Mouse (Mus musculus): Measurements from ENCODE around the gene Ctsc. TPM values are rescaled to one million over a fixed set of nuclear protein-coding genes. Genes with fewer than 3 reads are reported as not detected.

Ctsc gene
- polyA plus RNA-seq, 1 experiment: 3.9 TPM

DNA sequence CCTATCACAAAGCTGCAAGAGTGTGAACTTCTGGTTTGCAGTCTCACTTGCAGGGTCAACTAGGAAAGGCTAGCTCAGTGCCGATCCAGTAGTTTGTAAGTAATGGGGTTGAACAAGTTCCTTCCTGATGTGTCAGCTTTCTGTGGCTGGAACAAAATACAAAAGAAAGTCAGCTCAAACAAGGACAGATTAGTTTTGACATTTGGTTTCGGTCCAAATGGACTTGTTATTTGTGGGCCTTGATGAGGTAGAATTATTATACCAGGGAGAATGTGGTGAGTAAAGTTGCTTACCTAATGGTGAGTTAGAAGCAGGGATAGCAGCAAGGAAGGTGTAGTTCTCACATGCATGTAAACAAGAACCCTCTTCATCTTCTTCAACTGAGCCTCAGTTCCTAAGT is 44.5 kb downstream of the Ctsc start:
- no peak overlapping the region for H3K27ac ChIP-seq (ENCODE audit: insufficient read depth, low read length)
- no peak for DNase-seq
- no peaks in the 10 kb centered on the region for H3K4me1 ChIP-seq (ENCODE audit: control insufficient read depth, insufficient read depth, low read length)
- no peak for TF ChIP-seq POLR2A (IDR thresholded peaks at IDR 0.05; ENCODE audit: borderline replicate concordance, insufficient read depth, low read length)
- TF ChIP-seq CTCF (IDR thresholded peaks at IDR 0.05; ENCODE audit: borderline replicate concordance, insufficient read depth, low read depth, low read length): no peak
- 78% methylated on average over 2 of the region's 2 CpGs for WGBS
- H3K4me3 ChIP-seq (replicated peaks; ENCODE audit: insufficient read depth, low read depth, low read length): no peak overlapping the region
- no peaks in the 10 kb centered on the region for H3K27me3 ChIP-seq (ENCODE audit: control insufficient read depth, insufficient read depth, low read length)

DNA sequence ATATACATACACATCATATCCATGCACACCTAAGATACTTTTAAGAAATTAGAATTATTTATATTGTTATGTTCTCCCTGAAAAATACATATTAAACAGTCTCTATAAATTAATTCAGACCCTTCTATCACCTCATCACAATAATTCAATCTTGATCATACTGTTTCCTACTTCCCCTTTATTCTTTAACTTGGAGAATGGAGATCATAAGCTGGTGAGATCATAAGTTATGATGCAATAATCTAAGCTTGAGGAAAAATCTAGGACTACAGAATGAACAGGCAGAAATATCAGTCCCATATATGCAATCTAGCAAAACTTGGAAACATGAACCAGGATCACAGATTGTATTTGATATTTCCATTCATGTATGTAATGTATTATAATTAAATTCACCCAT is 49.6 kb downstream of the Ctsc start:
- Histone ChIP-seq H3K4me3 (replicated peaks; ENCODE audit: insufficient read depth, low read depth, low read length) (no peak overlapping the region), H3K4me1 (ENCODE audit: control insufficient read depth, insufficient read depth, low read length) (no peaks in the 10 kb centered on the region), H3K27ac (ENCODE audit: insufficient read depth, low read length) (no peak overlapping the region), H3K27me3 (ENCODE audit: control insufficient read depth, insufficient read depth, low read length) (no peaks in the 10 kb centered on the region)
- no peak for DNase-seq
- no peak for TF ChIP-seq POLR2A (IDR thresholded peaks at IDR 0.05; ENCODE audit: borderline replicate concordance, insufficient read depth, low read length)
- no peak for TF ChIP-seq CTCF (IDR thresholded peaks at IDR 0.05; ENCODE audit: borderline replicate concordance, insufficient read depth, low read depth, low read length)

DNA sequence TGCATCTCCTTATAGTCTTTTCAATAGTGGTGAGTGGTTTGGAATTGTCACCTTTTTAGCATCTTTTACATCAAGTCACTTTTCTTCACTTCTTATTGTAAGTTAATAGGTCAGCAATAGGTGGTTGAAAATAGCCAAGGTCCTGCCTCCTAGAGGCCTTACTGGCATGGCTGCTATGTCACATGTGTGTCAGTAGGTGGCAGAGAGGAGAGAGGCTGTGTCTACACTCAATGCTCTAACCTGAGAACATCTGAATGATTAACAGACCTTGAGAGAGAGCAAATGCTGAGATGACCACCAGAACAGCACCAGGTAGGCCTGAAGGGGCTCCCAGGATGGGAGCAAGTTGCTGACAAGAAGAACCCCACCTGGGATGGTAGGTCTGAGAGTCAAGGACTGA is 65.9 kb downstream of the Ctsc start:
- DNase-seq: no peak
- Histone ChIP-seq H3K27ac (ENCODE audit: insufficient read depth, low read length) (no peak overlapping the region), H3K4me3 (replicated peaks; ENCODE audit: insufficient read depth, low read depth, low read length) (no peak overlapping the region), H3K4me1 (ENCODE audit: control insufficient read depth, insufficient read depth, low read length) (no peaks in the 10 kb centered on the region), H3K27me3 (ENCODE audit: control insufficient read depth, insufficient read depth, low read length) (no peaks in the 10 kb centered on the region)
- TF ChIP-seq POLR2A (IDR thresholded peaks at IDR 0.05; ENCODE audit: borderline replicate concordance, insufficient read depth, low read length) (no peak), CTCF (IDR thresholded peaks at IDR 0.05; ENCODE audit: borderline replicate concordance, insufficient read depth, low read depth, low read length) (no peak)

DNA sequence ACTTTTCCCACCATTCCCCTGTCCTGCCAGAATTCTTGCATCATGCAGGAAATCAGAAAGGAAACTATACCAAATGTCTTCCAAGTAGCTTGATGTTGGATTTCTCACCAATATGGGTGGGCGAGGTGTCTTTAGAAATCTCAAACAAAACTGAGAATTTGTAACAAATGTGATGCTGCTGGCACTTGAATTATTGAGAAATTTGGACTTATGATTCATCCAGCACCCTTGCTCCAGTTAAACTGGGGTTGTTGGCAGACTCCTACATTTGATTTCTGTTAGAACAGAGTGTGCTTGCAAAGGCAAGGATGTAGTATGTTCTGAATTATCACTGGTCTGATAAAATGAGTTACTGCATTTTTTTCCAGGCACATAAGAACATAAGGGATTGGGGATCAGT is 68.2 kb downstream of the Ctsc start:
- 87% methylated on average over 1 of the region's 1 CpGs for WGBS
- no peak for DNase-seq
- Histone ChIP-seq H3K27ac (ENCODE audit: insufficient read depth, low read length) (no peak overlapping the region), H3K27me3 (ENCODE audit: control insufficient read depth, insufficient read depth, low read length) (no peaks in the 10 kb centered on the region), H3K4me1 (ENCODE audit: control insufficient read depth, insufficient read depth, low read length) (no peaks in the 10 kb centered on the region), H3K4me3 (replicated peaks; ENCODE audit: insufficient read depth, low read depth, low read length) (no peak overlapping the region)
- TF ChIP-seq CTCF (IDR thresholded peaks at IDR 0.05; ENCODE audit: borderline replicate concordance, insufficient read depth, low read depth, low read length): no peak
- TF ChIP-seq POLR2A (IDR thresholded peaks at IDR 0.05; ENCODE audit: borderline replicate concordance, insufficient read depth, low read length): no peak

DNA sequence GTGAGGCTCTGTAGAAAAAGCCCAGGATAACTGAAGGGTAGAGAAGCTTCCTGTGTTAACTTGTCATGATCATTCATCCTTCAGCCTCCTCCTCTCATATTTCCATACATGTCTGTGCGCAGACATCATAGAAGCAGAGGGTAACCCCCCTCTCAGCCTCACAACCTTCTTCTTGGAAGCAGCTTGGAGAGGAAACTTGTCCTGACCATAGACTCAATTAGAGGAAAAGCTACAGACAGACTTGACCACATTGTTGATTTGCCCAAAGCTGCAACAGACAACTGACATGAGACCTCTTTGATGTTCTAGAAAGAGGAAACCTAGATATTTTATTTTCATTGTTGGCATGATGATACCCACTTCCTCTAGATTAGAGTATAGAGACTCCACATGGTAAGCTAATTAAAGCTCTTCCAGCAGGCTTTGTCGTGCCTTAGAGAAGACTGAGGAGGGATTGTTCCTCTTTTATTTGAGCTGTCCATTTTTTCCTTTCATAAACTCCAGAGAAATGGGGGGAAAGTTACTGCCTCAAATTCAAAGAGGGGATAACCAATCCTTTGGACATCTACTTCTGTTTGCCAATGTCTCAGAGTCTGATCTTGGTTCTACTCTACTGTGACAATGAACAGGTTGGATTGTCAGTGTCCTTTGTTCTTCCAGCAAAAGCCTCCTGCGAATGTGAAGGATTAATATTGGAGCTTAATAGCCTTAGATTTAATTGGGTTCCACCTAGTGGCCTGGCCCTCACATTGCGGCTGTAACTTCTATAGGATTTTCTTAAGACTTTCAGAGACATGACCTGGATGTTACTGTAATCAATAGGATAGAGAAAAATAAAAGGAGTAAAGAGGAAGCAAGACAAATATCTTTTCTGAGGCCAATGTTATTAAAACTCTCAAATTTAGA is 79.2 kb downstream of the Ctsc start:
- WGBS: 42% methylated on average over 4 of the region's 4 CpGs
- Histone ChIP-seq H3K4me1 (ENCODE audit: control insufficient read depth, insufficient read depth, low read length) (no peaks in the 10 kb centered on the region), H3K27ac (ENCODE audit: insufficient read depth, low read length) (no peak overlapping the region), H3K4me3 (replicated peaks; ENCODE audit: insufficient read depth, low read depth, low read length) (no peak overlapping the region), H3K27me3 (ENCODE audit: control insufficient read depth, insufficient read depth, low read length) (no peaks in the 10 kb centered on the region)
- no peak for DNase-seq
- TF ChIP-seq POLR2A (IDR thresholded peaks at IDR 0.05; ENCODE audit: borderline replicate concordance, insufficient read depth, low read length) (no peak), CTCF (IDR thresholded peaks at IDR 0.05; ENCODE audit: borderline replicate concordance, insufficient read depth, low read depth, low read length) (peak; percentile 2; the same call in 1 of the 2 replicates)

DNA sequence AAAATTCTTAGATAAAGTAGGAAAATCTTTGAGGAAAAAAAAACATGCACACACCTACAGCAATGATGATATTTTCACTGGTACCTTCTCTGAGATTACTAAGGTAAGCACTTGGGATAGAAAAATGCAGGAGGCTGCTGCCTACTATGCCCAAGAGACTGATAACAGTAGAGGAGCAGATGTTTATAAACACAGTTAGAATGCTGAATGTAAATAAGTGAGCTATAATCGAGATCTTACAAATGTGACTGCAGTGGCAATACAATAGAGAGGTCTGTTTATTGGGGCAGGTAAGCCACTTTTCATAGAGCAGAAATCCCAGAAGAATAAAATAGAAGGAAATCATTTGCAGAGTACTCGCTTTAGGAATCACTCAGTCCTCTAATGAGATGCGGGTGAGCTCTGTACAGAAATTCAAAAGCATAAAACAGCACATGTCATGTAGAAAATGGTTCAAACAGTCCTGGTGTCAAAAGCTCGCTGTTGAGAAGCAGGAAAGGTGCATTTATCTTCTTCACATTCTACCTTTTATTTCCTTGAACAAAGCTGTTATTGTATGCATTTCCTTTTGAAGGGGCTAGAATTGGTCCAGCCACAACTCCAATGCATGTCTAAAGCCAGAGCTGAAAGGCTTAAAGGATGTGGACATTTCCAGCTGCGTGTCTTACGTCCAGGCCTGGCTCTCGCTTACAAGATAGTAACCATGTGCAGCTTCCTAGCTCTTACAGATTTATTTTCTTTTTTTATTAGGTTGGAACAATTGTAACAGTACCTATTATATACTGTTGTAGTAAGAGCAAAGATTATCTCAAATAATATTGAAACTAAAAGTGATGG is 80.4 kb downstream of the Ctsc start:
- TF ChIP-seq POLR2A (IDR thresholded peaks at IDR 0.05; ENCODE audit: borderline replicate concordance, insufficient read depth, low read length) (no peak), CTCF (IDR thresholded peaks at IDR 0.05; ENCODE audit: borderline replicate concordance, insufficient read depth, low read depth, low read length) (no peak)
- Histone ChIP-seq H3K27ac (ENCODE audit: insufficient read depth, low read length) (no peak overlapping the region), H3K4me3 (replicated peaks; ENCODE audit: insufficient read depth, low read depth, low read length) (no peak overlapping the region), H3K4me1 (ENCODE audit: control insufficient read depth, insufficient read depth, low read length) (no peaks in the 10 kb centered on the region), H3K27me3 (ENCODE audit: control insufficient read depth, insufficient read depth, low read length) (no peaks in the 10 kb centered on the region)
- 78% methylated on average over 7 of the region's 7 CpGs for WGBS
- DNase-seq: no peak

Other genes starting within 250 kb of the Ctsc start
- gene Rab38, start 152.2 kb downstream of the Ctsc start, polyA plus RNA-seq (2012; rRNA removed): 0.31 and 0.48 TPM in 2 replicates

Measured in cerebellum, adult 2 months (tissue).